Mouse (Mus musculus) liver, adult (tissue): ENCODE results near the gene Tmem108.

ENCODE experiments used
- GATA4 ChIP-seq: IDR thresholded peaks from 2 replicates; pipeline ENCODE4 v1.6.1; 2014; ENCODE audit warnings: mild to moderate bottlenecking, low read length; ENCODE audit not compliant: insufficient replicate concordance

Gene Tmem108

DNA sequence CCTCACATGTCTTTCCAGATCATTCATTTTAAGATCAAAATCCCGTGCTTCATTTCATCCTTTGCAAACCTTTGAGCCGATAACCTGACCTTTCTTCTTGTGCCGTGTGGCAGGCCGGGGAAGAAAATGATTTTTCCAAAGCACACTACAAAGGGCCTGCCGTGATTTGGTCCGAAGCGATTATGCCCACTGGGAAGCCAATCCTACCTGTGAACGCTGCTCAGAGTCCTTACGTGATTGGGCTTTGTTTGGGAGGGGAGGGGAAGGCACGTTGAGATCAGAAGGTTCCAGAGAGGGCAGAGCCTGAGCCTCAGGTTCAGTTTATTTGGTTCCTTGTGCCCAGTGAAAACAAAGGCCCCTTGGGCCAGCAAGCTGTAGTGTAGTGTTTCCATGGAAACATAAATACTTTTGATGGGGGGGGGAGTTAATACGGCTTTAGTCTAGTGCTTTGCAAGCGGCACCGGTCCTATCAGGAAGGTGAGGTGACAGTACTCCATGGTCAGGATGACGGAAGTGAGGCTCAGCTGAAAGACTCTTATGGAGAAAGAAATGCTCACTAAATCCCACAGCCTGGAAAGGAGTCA is 191.4 kb downstream of the Tmem108 start:
- TF ChIP-seq GATA4, result no peak

DNA sequence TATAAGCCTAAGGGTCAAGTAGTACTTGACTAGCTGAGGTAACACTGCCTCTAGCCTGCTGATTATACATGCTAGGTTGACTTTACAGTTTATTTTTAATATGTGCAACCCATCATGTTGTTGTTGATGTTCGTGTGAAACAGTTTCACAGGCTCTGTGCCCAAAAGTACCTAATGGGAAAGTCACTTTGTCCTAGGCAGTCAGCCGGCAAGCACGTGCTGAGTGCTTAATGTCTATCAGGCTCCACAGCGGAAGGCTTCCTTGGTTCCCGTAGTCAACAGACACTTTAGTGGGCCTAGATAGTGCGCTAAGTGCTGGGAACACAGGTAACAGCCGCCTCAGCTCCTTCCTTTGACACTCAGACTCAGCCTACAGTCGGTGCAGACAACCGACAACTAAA is 192.7 kb downstream of the Tmem108 start:
- no peak for TF ChIP-seq GATA4

- no peak for TF ChIP-seq GATA4
Observed at GRCm38 (mm10) chr9:103565186-103565585, 196.5 kb downstream of the Tmem108 start.

DNA sequence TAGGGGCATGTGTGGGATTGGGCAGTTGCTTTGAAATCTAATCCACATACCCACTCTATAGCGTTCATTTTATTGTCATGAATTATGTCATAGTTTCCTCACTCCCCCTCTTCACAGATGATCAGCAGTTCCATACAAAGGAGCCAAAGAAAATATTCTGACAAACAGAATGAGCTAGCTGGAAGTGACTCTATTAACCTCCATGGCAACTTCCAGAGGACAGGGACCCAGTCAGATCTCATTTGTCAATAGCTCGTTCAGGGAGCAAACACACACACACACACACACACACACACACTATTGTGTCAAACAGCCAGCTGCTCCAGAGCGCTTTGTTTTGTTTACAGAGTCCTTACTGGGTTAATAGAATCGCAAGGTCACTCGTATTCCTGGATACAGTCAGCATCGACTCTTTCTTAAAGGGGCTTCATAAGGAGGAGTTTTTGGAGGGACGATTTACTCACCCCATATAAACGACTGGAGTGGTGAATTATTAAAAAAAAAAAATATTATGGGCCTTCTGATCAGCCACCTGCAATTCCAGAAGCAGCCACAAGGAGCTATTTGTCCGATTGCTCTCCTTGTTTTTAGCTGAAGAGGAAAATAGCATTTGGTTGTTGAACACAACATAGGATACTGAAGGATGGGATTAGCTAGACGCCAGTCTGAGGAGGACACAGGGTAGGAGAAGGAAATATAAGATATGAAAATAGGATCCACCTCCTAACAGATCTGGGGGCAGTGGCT is 197.6 kb downstream of the Tmem108 start:
- TF ChIP-seq GATA4, result no peak

GRCm38 (mm10) chr9:103562063-103562462 is 199.6 kb downstream of the Tmem108 start:
- no peak for TF ChIP-seq GATA4

DNA sequence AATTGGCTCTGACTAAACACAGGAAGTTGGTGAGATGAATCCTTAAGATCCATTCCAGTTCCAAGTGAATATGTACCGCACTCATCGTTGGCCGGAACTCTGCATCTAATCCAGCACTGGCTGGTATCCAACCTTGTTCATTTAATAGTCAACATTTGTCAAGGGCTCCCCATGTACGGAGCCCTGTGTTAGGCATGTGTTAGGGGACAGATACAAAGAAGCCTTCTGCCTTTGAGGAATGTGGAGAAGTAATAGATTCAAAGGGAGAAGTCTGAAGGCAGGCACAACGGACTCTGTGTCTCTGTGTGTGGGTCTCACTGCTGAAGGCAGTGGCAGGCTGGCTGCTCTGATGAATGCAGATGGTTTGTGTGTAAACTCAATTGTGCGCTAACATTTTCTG is 202.9 kb downstream of the Tmem108 start:
- no peak for TF ChIP-seq GATA4

DNA sequence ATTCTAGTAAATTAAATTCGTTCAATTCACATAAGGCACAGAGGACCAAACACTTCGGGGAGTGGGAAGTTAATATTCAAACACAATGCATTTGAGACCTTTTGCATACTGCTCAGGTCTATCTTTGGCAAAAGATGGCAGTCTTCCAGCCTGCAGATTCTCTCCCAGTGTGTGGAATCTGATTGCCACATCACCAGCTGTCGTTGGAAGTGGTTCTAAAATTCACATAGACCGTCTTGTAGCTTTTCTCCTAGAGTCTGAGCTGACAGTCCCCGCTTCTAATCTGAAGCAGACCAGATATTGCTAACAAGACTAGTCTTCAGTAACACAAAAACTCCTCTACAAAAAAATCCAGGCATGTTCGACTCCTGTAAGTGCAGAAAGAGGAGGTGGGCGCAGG is 203.4 kb downstream of the Tmem108 start:
- TF ChIP-seq GATA4, result no peak

DNA sequence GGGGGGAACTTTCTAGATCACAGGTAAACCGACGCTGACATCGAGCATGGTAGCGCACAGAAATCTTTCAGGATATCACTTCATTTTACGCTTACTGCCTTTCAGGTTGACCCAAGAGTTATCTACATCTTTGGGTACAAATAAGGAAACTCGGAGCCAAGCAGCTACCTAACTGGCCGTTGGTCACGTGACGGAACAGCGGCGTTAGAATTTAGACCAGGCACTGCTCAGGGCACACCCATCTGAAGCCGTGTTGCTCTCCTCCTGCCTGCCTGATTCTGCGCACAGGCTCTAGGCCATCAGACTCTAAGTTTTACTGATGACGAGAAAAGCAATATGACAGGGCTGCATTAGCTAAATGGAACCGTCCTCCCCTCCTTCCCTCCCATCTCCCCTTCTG is 204.6 kb downstream of the Tmem108 start:
- no peak for TF ChIP-seq GATA4

DNA sequence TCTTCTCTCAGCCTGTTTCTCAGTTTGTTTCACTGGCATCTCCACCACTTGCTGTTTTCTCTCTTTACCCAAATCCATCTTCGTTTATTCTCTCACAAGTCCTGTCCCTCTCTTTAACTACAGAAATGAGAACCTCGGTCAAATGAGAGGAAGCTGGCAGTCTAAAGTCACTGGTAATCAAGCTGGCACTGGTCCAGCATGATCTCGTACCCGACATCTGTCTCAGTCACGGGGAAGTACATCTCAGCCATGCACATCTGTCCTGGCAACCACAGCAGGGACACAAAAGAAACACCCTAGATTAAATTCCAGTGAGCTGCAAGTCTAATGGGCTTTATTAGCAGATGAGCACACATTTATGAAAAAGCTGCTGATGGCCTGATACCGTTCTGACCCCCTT is 206.3 kb downstream of the Tmem108 start:
- no peak for TF ChIP-seq GATA4

GRCm38 (mm10) chr9:103550661-103551248 is 210.9 kb downstream of the Tmem108 start:
- no peak for TF ChIP-seq GATA4

- no peak for TF ChIP-seq GATA4
Observed at GRCm38 (mm10) chr9:103549178-103549577, 212.5 kb downstream of the Tmem108 start.

- TF ChIP-seq GATA4, result no peak
Observed at GRCm38 (mm10) chr9:103548606-103549005, 213.0 kb downstream of the Tmem108 start.

DNA sequence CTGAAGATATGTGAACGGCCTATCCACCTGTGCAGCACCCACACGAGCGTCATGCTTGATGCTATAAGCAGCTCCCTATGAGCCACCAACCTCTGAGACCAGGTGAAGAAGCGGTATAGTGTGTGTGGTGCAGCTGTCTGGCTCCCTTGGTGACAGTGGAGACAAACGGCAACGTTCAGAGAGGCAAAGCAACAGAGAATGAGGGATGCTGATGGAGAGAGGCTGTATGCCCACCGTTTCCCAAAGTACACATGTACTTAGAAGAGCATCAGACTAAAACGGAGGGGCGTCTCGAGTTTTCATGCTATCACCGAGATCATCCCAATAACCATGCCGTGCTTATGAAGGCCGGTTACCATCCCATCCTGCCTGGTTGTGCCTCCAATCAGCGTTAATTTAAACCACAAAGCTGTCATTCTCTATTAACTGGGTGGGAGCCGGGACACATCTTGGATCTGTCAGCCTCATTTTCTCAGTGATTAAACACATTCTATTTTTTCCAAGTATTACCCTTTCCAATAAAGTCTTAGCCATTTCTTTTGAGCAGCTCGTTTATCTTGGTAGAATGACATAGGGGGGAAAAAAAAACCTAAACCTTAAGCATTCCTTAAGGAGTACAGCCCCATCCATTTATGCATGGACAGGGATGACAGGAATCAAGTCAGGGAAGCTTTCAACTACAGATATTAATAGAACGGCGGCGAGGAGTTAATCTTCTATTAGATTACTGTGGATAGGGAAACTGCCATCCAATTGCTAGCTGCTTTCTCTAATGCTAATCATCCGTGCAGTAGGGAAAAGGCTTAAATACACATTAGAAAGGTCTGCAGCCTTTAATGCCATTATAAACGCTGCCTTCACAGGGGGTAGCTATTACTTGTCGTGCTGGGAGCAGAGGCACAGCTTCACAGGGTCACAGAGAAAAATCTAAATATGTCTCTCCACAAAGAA is 214.7 kb downstream of the Tmem108 start:
- TF ChIP-seq GATA4, result no peak

DNA sequence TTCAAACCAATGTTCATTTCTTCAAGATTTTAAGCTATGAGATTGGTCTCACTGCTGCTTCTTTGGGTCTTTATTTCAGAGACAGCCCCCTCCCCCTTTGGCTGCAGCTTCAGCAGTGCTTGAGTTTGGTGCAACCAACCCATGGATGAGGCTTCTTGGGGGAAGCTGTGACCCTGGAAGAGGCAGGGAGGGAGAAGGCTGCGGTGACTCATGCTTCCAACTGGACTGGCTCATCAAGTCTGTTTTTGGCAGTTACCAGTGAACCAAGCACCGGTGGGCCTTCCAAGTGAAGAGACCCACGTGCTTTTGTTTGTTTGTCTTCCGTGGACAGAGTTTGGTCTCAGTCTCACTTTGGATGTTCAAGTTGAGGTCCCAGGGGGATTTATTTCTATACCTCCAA is 215.9 kb downstream of the Tmem108 start:
- TF ChIP-seq GATA4, result no peak

- TF ChIP-seq GATA4, result no peak
Observed at GRCm38 (mm10) chr9:103545271-103545670, 216.4 kb downstream of the Tmem108 start.

DNA sequence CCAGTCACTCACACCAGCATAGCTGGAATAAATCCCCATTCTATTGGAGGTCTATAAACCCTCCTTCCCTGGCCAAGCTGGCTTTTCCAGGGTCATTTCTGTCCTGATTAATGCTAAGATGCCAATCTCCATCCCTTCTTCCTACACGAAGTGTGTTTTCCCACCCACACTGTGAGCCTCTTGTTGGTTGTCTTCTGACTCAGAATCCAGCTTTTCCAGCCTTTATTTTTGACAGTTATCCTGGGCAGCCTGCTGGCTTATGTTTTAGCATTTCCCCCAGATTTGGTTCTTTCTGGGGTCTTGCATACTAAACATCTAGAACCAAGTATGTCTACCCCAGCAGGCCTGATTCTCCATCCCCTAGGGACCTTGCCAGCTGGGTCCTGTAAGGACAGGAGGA is 217.0 kb downstream of the Tmem108 start:
- TF ChIP-seq GATA4, result no peak

- no peak for TF ChIP-seq GATA4
Observed at GRCm38 (mm10) chr9:103540518-103540917, 221.1 kb downstream of the Tmem108 start.
